Mouse (Mus musculus) gastrocnemius, adult 8-10 months (tissue): ENCODE measurements around the gene Gm10337. TPM values are rescaled to one million over a fixed set of nuclear protein-coding genes. Genes with fewer than 3 reads are reported as not detected.

Experiments
- DNase-seq, 2 experiments: peaks; one replicate each; pipeline ENCODE4 v3.0.0; 2022; ENCODE audit warnings: low spot score in 2 of 2
- total RNA-seq, 4 experiments: library from RNA; stranded (reverse); gene quantifications; 2 replicates each; pipeline ENCODE4 v1.2.4; 2022

Gm10337 gene
- total RNA-seq, 4 experiments from 2014 or later = not detected

- DNase-seq = no peak
Measured at GRCm38 (mm10) chr15:102499851-102500250, 3.7 kb upstream of the Gm10337 start.

- DNase-seq = no peak
Measured at GRCm38 (mm10) chr15:102500479-102500878, 3.0 kb upstream of the Gm10337 start.

- no peak for DNase-seq
Measured at GRCm38 (mm10) chr15:102501084-102501814, 2.3 kb upstream of the Gm10337 start.

GRCm38 (mm10) chr15:102502254-102502840, 1.2 kb upstream of the Gm10337 start:
- DNase-seq = no peak

- DNase-seq = no peak
Measured at GRCm38 (mm10) chr15:102503924-102504782, 631 bp downstream of the Gm10337 start.

- DNase-seq = no peak
Measured at GRCm38 (mm10) chr15:102505073-102505769, 1.7 kb downstream of the Gm10337 start.

GRCm38 (mm10) chr15:102505770-102506463, 2.4 kb downstream of the Gm10337 start:
- DNase-seq = no peak

- no peak for DNase-seq
Measured at GRCm38 (mm10) chr15:102506464-102506830, 2.9 kb downstream of the Gm10337 start.

GRCm38 (mm10) chr15:102506864-102507263, 3.3 kb downstream of the Gm10337 start:
- no peak for DNase-seq

- no peak for DNase-seq
Measured at GRCm38 (mm10) chr15:102507561-102507960, 4.0 kb downstream of the Gm10337 start.

- no peak for DNase-seq
Measured at GRCm38 (mm10) chr15:102508336-102508735, 4.8 kb downstream of the Gm10337 start.

GRCm38 (mm10) chr15:102510110-102510509, 6.6 kb downstream of the Gm10337 start:
- no peak for DNase-seq

GRCm38 (mm10) chr15:102510590-102511284, 7.2 kb downstream of the Gm10337 start:
- peak; percentile 63 to 71 for DNase-seq

GRCm38 (mm10) chr15:102511285-102511833, 7.8 kb downstream of the Gm10337 start:
- no peak for DNase-seq

GRCm38 (mm10) chr15:102512010-102512409, 8.5 kb downstream of the Gm10337 start:
- DNase-seq = no peak

- DNase-seq = no peak
Measured at GRCm38 (mm10) chr15:102512471-102512870, 8.9 kb downstream of the Gm10337 start.

GRCm38 (mm10) chr15:102513004-102513403, 9.5 kb downstream of the Gm10337 start:
- no peak for DNase-seq

- DNase-seq = no peak
Measured at GRCm38 (mm10) chr15:102515261-102515660, 11.7 kb downstream of the Gm10337 start.

- no peak for DNase-seq
Measured at GRCm38 (mm10) chr15:102515791-102516190, 12.3 kb downstream of the Gm10337 start.

GRCm38 (mm10) chr15:102516293-102516692, 12.8 kb downstream of the Gm10337 start:
- no peak for DNase-seq
